Mouse (Mus musculus): Measurements from ENCODE around the gene Sufu.

- TF ChIP-seq EP300 (IDR thresholded peaks at IDR 0.05) (no peak), CTCF (IDR thresholded peaks at IDR 0.05) (no peak)
Measured at GRCm38 (mm10) chr19:46506372-46506717, 109.6 kb downstream of the Sufu start.
